Mouse (Mus musculus): ENCODE results near the gene Sorbs2. TPM values are rescaled to one million over a fixed set of nuclear protein-coding genes. Genes with fewer than 3 reads are reported as not detected.

Gene Sorbs2
- 65.0 and 69.1 TPM in 2 replicates for polyA plus RNA-seq (2014; fragmentation: Nextera tagmentation; extraction: Ambion mirVana)

DNA sequence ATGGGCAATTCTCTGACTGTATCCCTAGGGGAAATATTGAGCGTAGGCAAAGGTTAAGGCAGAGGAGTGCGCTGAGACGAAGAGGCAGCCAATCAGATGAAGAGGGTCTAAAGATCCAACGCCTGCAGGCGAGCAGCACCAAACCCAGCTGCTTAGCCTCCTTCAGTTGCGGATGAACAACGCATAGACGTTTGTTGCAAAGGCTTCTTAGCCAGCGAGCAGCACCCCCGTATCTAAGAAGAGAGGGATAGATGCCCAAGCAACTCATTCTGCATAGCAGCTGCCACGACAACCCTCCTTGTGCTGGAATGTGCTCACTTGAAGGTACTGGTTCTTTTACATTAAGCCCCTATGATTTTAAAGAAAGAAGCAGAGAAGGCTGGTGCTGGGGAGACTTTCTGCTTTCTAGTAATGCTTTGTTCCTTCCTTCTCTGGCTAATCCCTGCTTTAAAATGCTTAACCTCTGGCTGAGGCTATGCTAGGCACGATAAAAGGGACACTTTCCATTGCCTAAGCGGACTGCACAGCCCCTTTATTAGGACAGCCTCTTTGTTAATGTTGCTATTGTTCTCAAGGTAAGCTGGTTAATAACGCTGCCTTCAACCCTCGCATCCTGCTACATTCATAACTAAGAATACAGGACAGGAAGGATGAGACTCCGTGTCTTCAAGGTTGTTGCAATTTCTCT, at the start of gene Sorbs2:
Gene Sorbs2 (plus strand): TSS at position 155 of the 688 bp plus-strand sequence.
- no peaks in the 10 kb centered on the region for H3K27me3 ChIP-seq (ENCODE audit: control insufficient read depth, insufficient read depth, low read length)
- H3K27ac ChIP-seq: peak within 1 kb of the TSS; percentile 95
- H3K4me3 ChIP-seq (replicated peaks; ENCODE audit: low read length): peak within 1 kb of the TSS; percentile 47
- peak; percentile 94 for ATAC-seq (ENCODE audit: low FRiP score)
- H3K36me3 ChIP-seq (replicated peaks; ENCODE audit: control insufficient read depth, insufficient read depth): no peaks in the 10 kb centered on the region
- no peaks in the 10 kb centered on the region for H3K9me3 ChIP-seq (ENCODE audit: control insufficient read depth, low read length)
- peak within 1 kb of the TSS; percentile 78 for H3K4me2 ChIP-seq (replicated peaks)
- peak within 1 kb of the TSS; percentile 85 for H3K9ac ChIP-seq
- DNase-seq (ENCODE audit: low spot score): peak; percentile 77
- peaks cover 11% of the 10 kb centered on the region for H3K4me1 ChIP-seq (replicated peaks; ENCODE audit: control insufficient read depth, insufficient read depth, low read length)
- WGBS: 2% methylated on average over 16 of the region's 16 CpGs

DNA sequence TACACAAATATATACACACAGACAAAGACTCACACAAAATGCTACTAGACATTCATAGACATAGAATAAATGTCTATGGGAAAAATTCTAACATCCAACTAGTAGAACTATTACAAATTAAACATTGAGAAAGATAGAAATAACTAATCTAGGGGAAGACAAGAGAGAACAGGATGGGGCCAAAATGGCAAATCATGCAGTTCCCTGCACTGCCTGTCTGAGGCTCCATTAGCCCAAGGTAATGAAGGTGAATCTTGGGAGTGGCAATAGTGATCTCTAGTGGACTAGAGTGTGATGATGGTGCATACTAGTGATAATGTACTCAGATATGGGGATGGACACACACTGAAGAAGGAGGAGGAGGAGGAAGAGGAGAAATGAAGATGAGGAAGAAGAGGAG, 49.7 kb upstream of the Sorbs2 start:
- H3K4me3 ChIP-seq (replicated peaks; ENCODE audit: low read length): no peak overlapping the region
- no peak overlapping the region for H3K27ac ChIP-seq
- H3K27me3 ChIP-seq (ENCODE audit: control insufficient read depth, insufficient read depth, low read length): no peaks in the 10 kb centered on the region
- H3K4me1 ChIP-seq (replicated peaks; ENCODE audit: control insufficient read depth, insufficient read depth, low read length): no peaks in the 10 kb centered on the region
- no peaks in the 10 kb centered on the region for H3K36me3 ChIP-seq (replicated peaks; ENCODE audit: control insufficient read depth, insufficient read depth)
- H3K9me3 ChIP-seq (ENCODE audit: control insufficient read depth, low read length): no peaks in the 10 kb centered on the region
- ATAC-seq (ENCODE audit: low FRiP score): no peak
- DNase-seq (ENCODE audit: low spot score): no peak
- no peak overlapping the region for H3K4me2 ChIP-seq (replicated peaks)
- no peak overlapping the region for H3K9ac ChIP-seq

DNA sequence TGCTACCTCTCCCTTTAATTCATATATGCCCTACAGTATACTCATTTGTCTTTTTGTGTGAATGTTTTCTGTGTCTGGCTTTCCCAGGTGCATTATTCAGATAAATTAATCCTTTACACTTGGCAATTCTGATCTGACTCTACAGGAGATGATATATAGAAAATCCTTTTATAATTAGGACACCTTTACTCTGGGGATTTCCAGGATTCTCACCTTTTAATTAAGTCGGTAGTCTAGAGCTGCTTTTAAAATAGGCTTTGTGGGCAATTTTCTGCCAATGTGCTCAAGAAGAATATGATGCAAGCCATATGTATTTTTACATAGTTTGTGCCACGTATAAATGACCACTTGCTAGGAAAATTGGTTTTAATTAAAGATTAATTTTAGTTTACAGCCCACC, 38.6 kb upstream of the Sorbs2 start:
- Histone ChIP-seq H3K9ac (no peak overlapping the region), H3K4me2 (replicated peaks) (no peak overlapping the region), H3K9me3 (ENCODE audit: control insufficient read depth, low read length) (no peaks in the 10 kb centered on the region), H3K4me3 (replicated peaks; ENCODE audit: low read length) (no peak overlapping the region), H3K27ac (no peak overlapping the region), H3K36me3 (replicated peaks; ENCODE audit: control insufficient read depth, insufficient read depth) (no peaks in the 10 kb centered on the region), H3K27me3 (ENCODE audit: control insufficient read depth, insufficient read depth, low read length) (no peaks in the 10 kb centered on the region), H3K4me1 (replicated peaks; ENCODE audit: control insufficient read depth, insufficient read depth, low read length) (0 out of 2 replicates have a peak, but pooled peaks cover 2% of the 10 kb centered on the region)
- WGBS: 80% methylated on average over 2 of the region's 2 CpGs
- ATAC-seq (ENCODE audit: low FRiP score) (no peak), DNase-seq (ENCODE audit: low spot score) (no peak)

- 63% methylated on average over 8 of the region's 8 CpGs for WGBS
- Histone ChIP-seq H3K4me2 (replicated peaks) (no peak overlapping the region), H3K4me3 (replicated peaks; ENCODE audit: low read length) (no peak overlapping the region), H3K36me3 (replicated peaks; ENCODE audit: control insufficient read depth, insufficient read depth) (no peaks in the 10 kb centered on the region), H3K9ac (no peak overlapping the region), H3K27me3 (ENCODE audit: control insufficient read depth, insufficient read depth, low read length) (no peaks in the 10 kb centered on the region), H3K4me1 (replicated peaks; ENCODE audit: control insufficient read depth, insufficient read depth, low read length) (0 out of 2 replicates have a peak, but pooled peaks cover 2% of the 10 kb centered on the region), H3K27ac (peak overlapping the region; percentile 38), H3K9me3 (ENCODE audit: control insufficient read depth, low read length) (0 out of 2 replicates have a peak, but pooled peaks cover 1% of the 10 kb centered on the region)
- ATAC-seq (ENCODE audit: low FRiP score) (no peak), DNase-seq (ENCODE audit: low spot score) (no peak)
These were observed 37.9 kb upstream of the Sorbs2 start for GRCm38 (mm10) chr8:45469507-45470178.

DNA sequence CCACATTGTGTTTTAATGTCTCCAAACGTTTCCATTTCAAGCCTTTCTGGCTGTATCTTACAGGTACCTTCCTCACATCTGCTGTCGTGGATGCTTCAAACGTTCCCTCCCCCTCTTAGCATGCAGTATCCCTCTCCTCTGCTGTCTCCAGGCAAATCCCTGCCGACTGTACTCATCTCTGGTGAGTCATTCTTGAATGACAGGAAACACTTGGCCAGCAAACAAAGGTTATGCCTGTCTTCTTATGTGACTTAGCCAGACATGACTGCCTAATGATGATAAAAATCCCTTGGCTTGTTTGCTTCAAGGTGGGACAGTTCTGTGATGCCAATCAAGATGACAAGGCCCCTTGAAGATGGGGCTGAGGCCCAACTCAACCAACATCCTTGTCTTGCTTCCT, 26.7 kb upstream of the Sorbs2 start:
- 71% methylated on average over 4 of the region's 4 CpGs for WGBS
- H3K4me1 ChIP-seq (replicated peaks; ENCODE audit: control insufficient read depth, insufficient read depth, low read length): no peaks in the 10 kb centered on the region
- H3K9me3 ChIP-seq (ENCODE audit: control insufficient read depth, low read length): no peaks in the 10 kb centered on the region
- no peak overlapping the region for H3K9ac ChIP-seq
- DNase-seq (ENCODE audit: low spot score) (no peak), ATAC-seq (ENCODE audit: low FRiP score) (no peak)
- no peak overlapping the region for H3K27ac ChIP-seq
- no peaks in the 10 kb centered on the region for H3K27me3 ChIP-seq (ENCODE audit: control insufficient read depth, insufficient read depth, low read length)
- H3K36me3 ChIP-seq (replicated peaks; ENCODE audit: control insufficient read depth, insufficient read depth): no peaks in the 10 kb centered on the region
- no peak overlapping the region for H3K4me2 ChIP-seq (replicated peaks)
- H3K4me3 ChIP-seq (replicated peaks; ENCODE audit: low read length): no peak overlapping the region

DNA sequence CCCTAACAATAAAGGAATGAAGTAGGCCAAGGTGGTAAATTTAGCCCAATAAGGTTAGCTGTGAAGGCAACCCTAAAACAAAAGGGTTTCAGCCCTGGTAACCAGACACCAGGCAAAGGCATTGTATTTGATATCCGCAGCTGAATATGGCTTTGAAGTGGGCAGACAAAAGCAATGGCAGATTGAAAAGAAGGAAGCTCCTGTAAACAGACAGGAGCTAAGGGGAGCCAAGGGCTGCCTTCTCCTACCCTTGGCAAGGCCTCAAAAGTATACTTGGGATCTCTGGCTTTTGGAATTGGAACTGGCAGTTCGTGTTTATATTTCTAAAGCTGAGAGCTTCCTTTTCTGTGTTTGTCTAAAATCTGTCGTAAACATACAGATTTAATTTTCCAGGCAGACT, 21.3 kb upstream of the Sorbs2 start:
- DNase-seq (ENCODE audit: low spot score): no peak
- Histone ChIP-seq H3K9ac (no peak overlapping the region), H3K9me3 (ENCODE audit: control insufficient read depth, low read length) (no peaks in the 10 kb centered on the region), H3K4me2 (replicated peaks) (no peak overlapping the region), H3K27me3 (ENCODE audit: control insufficient read depth, insufficient read depth, low read length) (no peaks in the 10 kb centered on the region), H3K27ac (no peak overlapping the region), H3K4me1 (replicated peaks; ENCODE audit: control insufficient read depth, insufficient read depth, low read length) (no peaks in the 10 kb centered on the region), H3K4me3 (replicated peaks; ENCODE audit: low read length) (no peak overlapping the region), H3K36me3 (replicated peaks; ENCODE audit: control insufficient read depth, insufficient read depth) (no peaks in the 10 kb centered on the region)
- 65% methylated on average over 3 of the region's 3 CpGs for WGBS
- ATAC-seq (ENCODE audit: low FRiP score): no peak

DNA sequence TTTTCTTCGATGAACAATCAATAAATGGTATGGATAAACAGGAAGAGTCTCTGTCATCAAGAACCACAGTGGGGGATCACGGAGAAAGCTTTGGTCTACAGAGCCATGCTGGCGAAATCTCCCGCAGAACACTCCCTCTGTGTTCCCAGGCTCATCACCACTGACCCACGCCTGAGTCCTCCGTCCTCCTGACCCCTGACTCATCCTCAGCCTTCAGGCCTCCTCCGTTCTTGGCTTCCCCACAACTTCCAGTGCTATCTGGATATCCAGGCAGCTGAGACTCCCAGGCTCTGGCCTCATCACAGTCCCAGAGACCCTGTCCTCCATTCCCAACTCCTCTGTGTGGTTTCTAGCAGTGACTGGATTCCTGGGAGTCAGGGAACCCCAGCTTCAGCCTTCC, 3.6 kb upstream of the Sorbs2 start:
- Histone ChIP-seq H3K27me3 (ENCODE audit: control insufficient read depth, insufficient read depth, low read length) (no peaks in the 10 kb centered on the region), H3K4me1 (replicated peaks; ENCODE audit: control insufficient read depth, insufficient read depth, low read length) (no peaks in the 10 kb centered on the region), H3K36me3 (replicated peaks; ENCODE audit: control insufficient read depth, insufficient read depth) (no peaks in the 10 kb centered on the region), H3K9ac (no peak overlapping the region), H3K4me2 (replicated peaks) (no peak overlapping the region), H3K9me3 (ENCODE audit: control insufficient read depth, low read length) (no peaks in the 10 kb centered on the region), H3K4me3 (replicated peaks; ENCODE audit: low read length) (no peak overlapping the region), H3K27ac (no peak overlapping the region)
- 84% methylated on average over 7 of the region's 7 CpGs for WGBS
- DNase-seq (ENCODE audit: low spot score): no peak
- ATAC-seq (ENCODE audit: low FRiP score): no peak

DNA sequence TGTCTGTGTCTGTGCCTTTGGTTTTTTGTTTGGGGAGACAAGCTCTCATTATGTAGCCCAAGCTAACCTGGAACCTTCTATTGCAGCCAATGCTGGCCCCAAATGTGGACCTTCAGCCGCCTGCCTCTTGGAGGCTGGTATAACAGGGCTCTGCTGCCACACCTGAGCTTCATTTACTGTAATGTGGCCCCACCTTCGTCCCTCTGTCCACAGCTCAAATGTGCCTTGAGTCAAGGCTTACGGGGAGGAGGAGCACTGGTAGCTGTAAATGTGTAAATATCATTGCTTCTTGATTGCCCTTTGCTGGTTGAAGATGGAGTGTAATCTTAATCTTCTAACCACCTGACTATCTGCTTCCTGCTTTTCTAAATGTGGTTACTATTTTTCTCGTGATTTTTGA, 1.2 kb upstream of the Sorbs2 start:
- no peak overlapping the region for H3K9ac ChIP-seq
- no peak for ATAC-seq (ENCODE audit: low FRiP score)
- WGBS: 83% methylated on average over 4 of the region's 4 CpGs

GRCm38 (mm10) chr8:45507277-45507633, 333 bp upstream of the Sorbs2 start:
- ATAC-seq (ENCODE audit: low FRiP score): peak; percentile 71
- no peak for DNase-seq (ENCODE audit: low spot score)
- 30% methylated on average over 8 of the region's 8 CpGs for WGBS

More for the DNA sequence above, 1.2 kb upstream of the Sorbs2 start:
- H3K4me1 ChIP-seq (replicated peaks; ENCODE audit: control insufficient read depth, insufficient read depth, low read length): peaks cover 11% of the 10 kb centered on the region
- no peaks in the 10 kb centered on the region for H3K9me3 ChIP-seq (ENCODE audit: control insufficient read depth, low read length)
- no peaks in the 10 kb centered on the region for H3K36me3 ChIP-seq (replicated peaks; ENCODE audit: control insufficient read depth, insufficient read depth)
- H3K4me2 ChIP-seq (replicated peaks): no peak overlapping the region
- no peaks in the 10 kb centered on the region for H3K27me3 ChIP-seq (ENCODE audit: control insufficient read depth, insufficient read depth, low read length)
- H3K4me3 ChIP-seq (replicated peaks; ENCODE audit: low read length): no peak overlapping the region
- no peak for DNase-seq (ENCODE audit: low spot score)
- H3K27ac ChIP-seq: no peak overlapping the region

More at GRCm38 (mm10) chr8:45507277-45507633, 333 bp upstream of the Sorbs2 start:
- H3K4me2 ChIP-seq (replicated peaks): peak overlapping the region; percentile 78
- no peaks in the 10 kb centered on the region for H3K9me3 ChIP-seq (ENCODE audit: control insufficient read depth, low read length)
- H3K4me3 ChIP-seq (replicated peaks; ENCODE audit: low read length): peak overlapping the region; percentile 47
- H3K9ac ChIP-seq: peak overlapping the region; percentile 85
- peaks cover 11% of the 10 kb centered on the region for H3K4me1 ChIP-seq (replicated peaks; ENCODE audit: control insufficient read depth, insufficient read depth, low read length)
- no peaks in the 10 kb centered on the region for H3K27me3 ChIP-seq (ENCODE audit: control insufficient read depth, insufficient read depth, low read length)
- no peaks in the 10 kb centered on the region for H3K36me3 ChIP-seq (replicated peaks; ENCODE audit: control insufficient read depth, insufficient read depth)
- peak overlapping the region; percentile 95 for H3K27ac ChIP-seq
